Mouse (Mus musculus) adrenal gland, postnatal 14 days (tissue): Measurements from ENCODE around the gene Ighmbp2. TPM values are rescaled to one million over a fixed set of nuclear protein-coding genes. Genes with fewer than 3 reads are reported as not detected.
A peak's percentile ranks its signal among the peaks of the same experiment; 100 is the strongest.
"Not testable (repeated sequence)": the region's sequence is repeated elsewhere in the genome, so short reads cannot be mapped to it uniquely, and the experiment has no call there.

Experiments
- DNase-seq: peaks from one replicate; pipeline ENCODE4 v3.0.0; 2021; ENCODE audit warnings: mixed read lengths
- total RNA-seq: library from RNA; stranded (reverse); gene quantifications from 2 replicates; pipeline ENCODE4 v1.2.3, GENCODE M21; 2021

Gene Ighmbp2
- total RNA-seq, 1 experiment from 2014 or later, result 5.7 TPM

- DNase-seq, result peak; percentile 40
These were observed 6.2 kb upstream of the Ighmbp2 start for GRCm38 (mm10) chr19:3289006-3289405.

- no peak for DNase-seq
These were observed 931 bp downstream of the Ighmbp2 start for GRCm38 (mm10) chr19:3281886-3282285.

- no peak for DNase-seq
These were observed 7.0 kb downstream of the Ighmbp2 start for GRCm38 (mm10) chr19:3275744-3276365.

GRCm38 (mm10) chr19:3273331-3273730 is 9.5 kb downstream of the Ighmbp2 start:
- no peak for DNase-seq

- DNase-seq, result no peak
These were observed 11.5 kb downstream of the Ighmbp2 start for GRCm38 (mm10) chr19:3271366-3271765.

- no peak for DNase-seq
These were observed 13.0 kb downstream of the Ighmbp2 start for GRCm38 (mm10) chr19:3269803-3270202.

GRCm38 (mm10) chr19:3269279-3269678 is 13.5 kb downstream of the Ighmbp2 start:
- DNase-seq, result no peak

GRCm38 (mm10) chr19:3268218-3268980 is 14.4 kb downstream of the Ighmbp2 start:
- DNase-seq, result no peak

- no peak for DNase-seq
These were observed 15.5 kb downstream of the Ighmbp2 start for GRCm38 (mm10) chr19:3267340-3267739.

- no peak for DNase-seq
These were observed 16.1 kb downstream of the Ighmbp2 start for GRCm38 (mm10) chr19:3266676-3267075.

GRCm38 (mm10) chr19:3266136-3266535 is 16.7 kb downstream of the Ighmbp2 start:
- DNase-seq, result no peak

- DNase-seq, result no peak
These were observed 17.6 kb downstream of the Ighmbp2 start for GRCm38 (mm10) chr19:3265180-3265579.

- DNase-seq, result no peak
These were observed 18.5 kb downstream of the Ighmbp2 start for GRCm38 (mm10) chr19:3264348-3264747.

GRCm38 (mm10) chr19:3261764-3262525 is 20.9 kb downstream of the Ighmbp2 start:
- no peak for DNase-seq

GRCm38 (mm10) chr19:3261336-3261735 is 21.5 kb downstream of the Ighmbp2 start:
- no peak for DNase-seq

GRCm38 (mm10) chr19:3260591-3260990 is 22.2 kb downstream of the Ighmbp2 start:
- no peak for DNase-seq

- DNase-seq, result no peak
These were observed 22.8 kb downstream of the Ighmbp2 start for GRCm38 (mm10) chr19:3260016-3260415.

- DNase-seq, result peak; percentile 29
These were observed 57.6 kb downstream of the Ighmbp2 start for GRCm38 (mm10) chr19:3225261-3225660.

GRCm38 (mm10) chr19:3214937-3215336 is 67.9 kb downstream of the Ighmbp2 start:
- not testable (repeated sequence) for DNase-seq
